Mouse (Mus musculus) kidney, embryonic 14.5 days (tissue): ENCODE results near the gene Suco. TPM values are rescaled to one million over a fixed set of nuclear protein-coding genes. Genes with fewer than 3 reads are reported as not detected.

Experiments
- ATAC-seq: fragments of 200-750 bp; cut with Nextera tagmentation; 2 replicates; pipeline ENCODE4 v1.8.0; 2017; ENCODE audit warnings: moderate number of reproducible peaks, mild to moderate bottlenecking, moderate TSS enrichment, moderate library complexity; ENCODE audit not compliant: low FRiP score, low TSS enrichment
- H3K27ac ChIP-seq: fragments of 300-500 bp; sonication (generic); 2 replicates; pipeline ENCODE4 v1.5.1; 2014; ENCODE audit warnings: low read depth, mild to moderate bottlenecking, low read length, moderate library complexity, mixed read lengths
- H3K27me3 ChIP-seq: fragments of 300-500 bp; sonication (generic); 2 replicates; pipeline ENCODE4 v1.6.1; 2014; ENCODE audit warnings: mild to moderate bottlenecking, low read length; ENCODE audit not compliant: control insufficient read depth, insufficient read depth
- H3K36me3 ChIP-seq: fragments of 300-500 bp; sonication (generic); 2 replicates; pipeline ENCODE4 v1.6.1; 2014; ENCODE audit warnings: low read length, mixed read lengths; ENCODE audit not compliant: control insufficient read depth, insufficient read depth
- H3K4me1 ChIP-seq: fragments of 300-500 bp; sonication (generic); 2 replicates; pipeline ENCODE4 v1.6.1; 2014; ENCODE audit warnings: low read length, mixed read lengths; ENCODE audit not compliant: control insufficient read depth, insufficient read depth
- H3K4me2 ChIP-seq: fragments of 300-500 bp; sonication (generic); replicated peaks from 2 replicates; pipeline ENCODE4 v1.6.1; 2014; ENCODE audit warnings: low read depth, mild to moderate bottlenecking, low read length
- H3K4me3 ChIP-seq: fragments of 300-500 bp; sonication (generic); 2 replicates; pipeline ENCODE4 v1.5.1; 2014; ENCODE audit warnings: mild to moderate bottlenecking, low read length
- H3K9ac ChIP-seq: fragments of 300-500 bp; sonication (generic); 2 replicates; pipeline ENCODE4 v1.6.1; 2014; ENCODE audit warnings: low read depth, mild to moderate bottlenecking, low read length, moderate library complexity
- H3K9me3 ChIP-seq: fragments of 300-500 bp; sonication (generic); 2 replicates; pipeline ENCODE4 v1.6.1; 2016; ENCODE audit warnings: low read length; ENCODE audit not compliant: control insufficient read depth
- WGBS: fragments of 180-500 bp; shearing (Covaris S2); extraction: QIAGEN DNeasy Blood & Tissue Kit; methylation state at CpG from one replicate; pipeline ENCODE4 v1.1.7; 2014; 5-methylcytosine and 5-hydroxymethylcytosine counted together
- polyA plus RNA-seq: library from polyadenylated mRNA; unstranded; fragments of >200 nt; fragmentation: Nextera tagmentation; extraction: Ambion mirVana; gene quantifications from 2 replicates; pipeline ENCODE4 v1.2.1, GENCODE M21; 2014

Gene Suco
- polyA plus RNA-seq, 1 experiment from 2014 or later = 30.6 TPM

DNA sequence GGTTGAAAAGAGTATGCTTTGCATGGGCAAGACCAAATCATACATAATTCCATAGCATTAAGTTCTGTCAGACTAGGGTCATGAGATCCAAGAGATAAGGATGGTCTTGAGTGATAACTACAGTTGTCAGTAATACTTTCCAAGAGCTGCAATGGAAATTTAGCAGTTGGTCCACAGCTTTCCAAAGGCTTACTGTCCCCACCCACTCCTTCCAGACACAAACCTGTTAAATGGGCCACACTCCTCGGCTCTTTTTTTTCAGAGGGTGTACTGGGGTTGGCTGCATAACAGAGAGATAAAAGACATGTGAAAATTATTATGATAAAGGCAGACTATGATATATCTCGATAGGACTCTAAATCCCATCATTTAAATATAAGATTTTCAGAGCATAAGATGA is 93.8 kb downstream of the Suco start:
- Histone ChIP-seq H3K4me1 (no peaks in the 10 kb centered on the region), H3K36me3 (no peaks in the 10 kb centered on the region), H3K9me3 (no peaks in the 10 kb centered on the region), H3K4me3 (no peak overlapping the region), H3K4me2 (no peak overlapping the region), H3K27ac (no peak overlapping the region), H3K27me3 (no peaks in the 10 kb centered on the region), H3K9ac (no peak overlapping the region)
- ATAC-seq = no peak
- 83% methylated on average over 2 of the region's 2 CpGs for WGBS

DNA sequence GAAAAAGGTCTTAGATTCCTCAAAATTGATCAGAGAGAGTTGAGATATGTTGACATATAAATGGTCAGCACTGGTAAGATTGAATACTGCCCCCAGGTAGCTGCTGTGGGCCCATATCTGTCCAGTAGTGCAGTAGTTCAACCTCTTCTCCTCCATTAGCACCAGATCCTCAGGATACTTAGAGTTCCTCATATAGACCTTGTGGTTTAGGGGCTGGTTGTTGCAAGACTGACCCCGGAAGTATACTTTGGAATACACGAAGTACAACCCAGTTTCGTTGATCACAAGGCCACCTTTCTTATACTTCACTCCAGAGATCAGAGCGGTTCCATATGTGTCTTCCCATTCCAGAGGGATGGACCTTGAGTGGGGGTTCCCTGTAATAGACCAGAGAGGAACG is 94.9 kb downstream of the Suco start:
- Histone ChIP-seq H3K36me3 (no peaks in the 10 kb centered on the region), H3K4me2 (no peak overlapping the region), H3K4me1 (no peaks in the 10 kb centered on the region), H3K9me3 (no peaks in the 10 kb centered on the region), H3K27ac (no peak overlapping the region), H3K27me3 (no peaks in the 10 kb centered on the region), H3K9ac (no peak overlapping the region), H3K4me3 (no peak overlapping the region)
- no peak for ATAC-seq
- 88% methylated on average over 5 of the region's 5 CpGs for WGBS

DNA sequence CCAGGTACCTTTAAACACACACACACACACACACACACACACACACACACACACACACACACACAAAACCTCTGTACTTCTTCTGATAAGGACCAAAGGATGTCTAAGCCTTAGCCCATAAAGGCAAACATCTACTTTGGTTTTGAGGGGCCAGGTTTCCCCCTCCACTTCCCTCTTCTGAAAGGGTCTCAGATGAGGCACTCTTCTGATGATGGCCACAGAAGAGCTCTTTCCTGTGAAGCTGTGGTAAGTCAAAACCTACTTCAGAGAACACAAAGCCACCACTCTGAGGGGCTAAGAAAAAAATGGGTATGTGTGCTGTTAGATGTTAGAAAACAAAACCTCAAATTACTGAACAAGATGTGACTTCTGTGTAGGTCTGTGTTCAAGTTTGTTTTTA is 97.4 kb downstream of the Suco start:
- Histone ChIP-seq H3K27ac (no peak overlapping the region), H3K4me1 (no peaks in the 10 kb centered on the region), H3K27me3 (no peaks in the 10 kb centered on the region), H3K9me3 (no peaks in the 10 kb centered on the region), H3K9ac (no peak overlapping the region), H3K4me3 (no peak overlapping the region), H3K4me2 (no peak overlapping the region), H3K36me3 (no peaks in the 10 kb centered on the region)
- no peak for ATAC-seq

DNA sequence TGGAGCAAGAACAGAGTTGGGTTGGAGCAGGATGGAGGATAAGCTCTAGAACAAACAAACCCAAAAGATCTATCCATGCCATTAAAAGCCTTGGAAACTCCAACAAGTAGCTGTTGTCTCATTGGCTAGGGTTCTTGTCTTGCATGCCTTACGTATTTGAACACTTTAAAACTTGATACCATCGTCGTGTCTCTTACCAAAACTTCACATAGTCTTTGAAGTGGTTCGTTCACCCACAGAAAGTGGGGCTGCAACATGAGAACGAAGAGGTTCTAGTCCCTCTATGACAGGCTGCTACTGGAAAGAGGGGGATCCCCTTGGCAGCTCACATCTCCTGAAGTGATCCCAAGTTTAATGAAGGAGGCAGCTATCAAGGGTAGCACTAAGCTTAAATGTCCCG is 101.3 kb downstream of the Suco start:
- Histone ChIP-seq H3K27me3 (no peaks in the 10 kb centered on the region), H3K9me3 (no peaks in the 10 kb centered on the region), H3K27ac (no peak overlapping the region), H3K4me2 (no peak overlapping the region), H3K4me1 (no peaks in the 10 kb centered on the region), H3K9ac (no peak overlapping the region), H3K4me3 (no peak overlapping the region), H3K36me3 (no peaks in the 10 kb centered on the region)
- no peak for ATAC-seq
- 59% methylated on average over 6 of the region's 6 CpGs for WGBS

DNA sequence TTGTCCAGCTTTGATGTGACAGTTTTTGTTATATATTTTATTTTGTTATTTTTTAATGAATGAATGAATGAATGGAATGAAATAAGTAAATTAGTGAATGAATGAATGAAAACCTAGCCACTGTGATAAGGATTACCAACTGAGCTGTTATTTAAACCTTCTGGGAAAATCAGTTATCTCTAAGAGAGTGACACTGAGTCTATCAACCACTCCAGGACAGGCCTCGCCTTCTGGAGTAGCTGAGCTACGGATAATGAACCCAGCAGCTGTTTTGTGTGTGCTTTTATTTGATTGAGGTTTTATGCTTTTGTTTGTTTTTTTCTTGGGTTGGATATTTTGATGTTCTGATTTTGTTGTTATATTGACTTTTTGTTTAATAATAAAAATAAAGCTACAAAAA is 105.2 kb downstream of the Suco start:
- 87% methylated on average over 2 of the region's 2 CpGs for WGBS
- Histone ChIP-seq H3K4me2 (no peak overlapping the region), H3K36me3 (no peaks in the 10 kb centered on the region)

DNA sequence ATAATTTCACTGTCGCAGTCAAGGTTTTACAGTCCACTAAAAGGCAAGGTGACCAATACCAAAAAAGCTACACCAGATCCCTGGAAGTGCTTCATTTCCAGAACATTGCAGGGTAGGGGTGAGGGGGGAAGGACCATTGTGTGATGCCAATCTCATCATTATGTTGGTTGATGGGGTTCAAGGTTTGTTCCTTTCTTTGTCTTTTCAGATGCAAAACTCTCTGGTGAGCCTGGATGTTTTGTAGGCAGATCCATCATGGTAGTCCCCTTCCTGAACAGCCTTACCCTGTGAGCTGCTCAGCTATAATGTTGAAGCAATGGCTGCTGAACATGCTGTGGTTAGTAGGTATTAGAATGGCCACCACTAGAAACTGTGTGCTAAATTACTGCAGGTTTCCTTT is 107.2 kb downstream of the Suco start:
- no peak for ATAC-seq
- Histone ChIP-seq H3K4me1 (no peaks in the 10 kb centered on the region), H3K9ac (no peak overlapping the region), H3K4me2 (no peak overlapping the region), H3K9me3 (no peaks in the 10 kb centered on the region), H3K36me3 (no peaks in the 10 kb centered on the region), H3K4me3 (no peak overlapping the region), H3K27ac (no peak overlapping the region), H3K27me3 (no peaks in the 10 kb centered on the region)
- WGBS = 94% methylated on average over 1 of the region's 1 CpGs

More for the DNA sequence above, 105.2 kb downstream of the Suco start:
- no peaks in the 10 kb centered on the region for H3K4me1 ChIP-seq
- H3K4me3 ChIP-seq = no peak overlapping the region
- ATAC-seq = no peak
- H3K27ac ChIP-seq = no peak overlapping the region
- H3K9me3 ChIP-seq = no peaks in the 10 kb centered on the region
- H3K9ac ChIP-seq = no peak overlapping the region
- H3K27me3 ChIP-seq = no peaks in the 10 kb centered on the region

DNA sequence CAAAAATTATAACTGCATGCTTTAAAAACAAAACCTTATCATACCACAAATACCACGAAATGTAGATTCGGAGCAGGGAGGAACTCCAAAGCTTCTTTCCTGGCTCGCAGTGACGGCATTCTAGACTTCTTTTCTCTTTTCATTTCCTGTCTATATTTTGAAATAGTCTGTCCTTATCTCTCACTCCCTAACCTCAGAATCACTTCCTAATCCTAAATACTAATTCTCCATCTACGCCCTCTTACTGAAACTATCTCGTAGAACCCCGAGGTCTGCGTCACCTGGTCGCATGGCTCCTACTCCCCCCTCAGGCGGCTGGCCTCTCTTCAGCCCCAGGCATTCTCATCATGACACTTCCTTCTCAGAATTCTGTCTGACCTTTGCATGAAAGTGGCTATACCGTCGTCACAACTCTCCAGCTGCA is 109.4 kb downstream of the Suco start:
- Histone ChIP-seq H3K4me2 (no peak overlapping the region), H3K27ac (no peak overlapping the region), H3K4me1 (no peaks in the 10 kb centered on the region), H3K36me3 (no peaks in the 10 kb centered on the region), H3K9me3 (no peaks in the 10 kb centered on the region), H3K9ac (no peak overlapping the region), H3K4me3 (no peak overlapping the region), H3K27me3 (no peaks in the 10 kb centered on the region)
- no peak for ATAC-seq
- 70% methylated on average over 12 of the region's 12 CpGs for WGBS

DNA sequence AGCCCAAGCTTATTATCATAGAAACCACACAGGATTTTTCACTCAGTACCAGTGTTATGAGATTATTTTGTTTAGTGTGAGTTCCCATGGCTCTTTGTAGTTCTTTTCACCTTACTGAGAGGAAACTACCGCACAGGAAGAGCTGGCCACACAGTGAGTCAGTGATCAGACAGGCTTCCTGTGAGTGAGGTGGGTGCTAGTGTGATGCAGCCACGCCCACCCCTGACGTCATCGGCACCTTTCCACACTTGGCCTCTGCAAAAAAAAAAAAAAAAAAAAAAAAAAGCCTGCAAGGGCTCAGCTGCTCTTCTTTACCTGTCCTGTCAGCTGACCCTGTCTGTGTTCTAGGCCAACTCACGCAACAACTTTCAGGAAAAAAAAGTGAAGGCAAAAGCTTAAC is 109.8 kb downstream of the Suco start:
- H3K4me2 ChIP-seq = no peak overlapping the region
- no peak overlapping the region for H3K4me3 ChIP-seq
- no peaks in the 10 kb centered on the region for H3K27me3 ChIP-seq
- ATAC-seq = no peak
- H3K36me3 ChIP-seq = no peaks in the 10 kb centered on the region
- H3K27ac ChIP-seq = no peak overlapping the region
- H3K4me1 ChIP-seq = no peaks in the 10 kb centered on the region
- no peaks in the 10 kb centered on the region for H3K9me3 ChIP-seq
- WGBS = 48% methylated on average over 5 of the region's 5 CpGs
- no peak overlapping the region for H3K9ac ChIP-seq
